Mouse (Mus musculus): ENCODE measurements at regions not wholly inside any gene's neighbourhood (a gene's known extent, or its start where the extent isn't known, plus 50 kb on each side); places are given as distances from the start of the nearest gene placed in this dataset.

DNA sequence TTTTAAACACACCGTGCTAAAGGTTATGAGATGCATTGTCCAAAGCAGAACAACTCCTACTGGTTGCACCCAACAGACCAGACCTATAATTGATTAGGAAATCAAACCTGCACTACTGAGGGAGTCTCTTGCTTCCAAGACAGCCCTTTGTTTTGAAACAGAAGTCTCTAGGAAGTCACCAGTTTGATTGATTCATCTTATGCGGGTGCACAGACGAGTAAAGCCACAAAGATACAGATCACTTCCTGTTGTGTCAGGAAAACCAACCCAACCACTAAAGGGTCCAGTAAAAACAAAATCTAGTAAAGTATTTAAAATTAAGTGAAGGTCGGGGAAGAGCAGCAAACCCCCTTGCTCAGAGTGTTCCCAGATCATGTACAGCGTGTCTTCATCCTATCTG, 58.3 kb upstream of the N6amt1 start:
- Histone ChIP-seq H3K4me1 (replicated peaks) (no peaks in the 10 kb centered on the region), H3K4me2 (replicated peaks) (no peak overlapping the region), H3K9me3 (no peaks in the 10 kb centered on the region), H3K9ac (replicated peaks) (no peak overlapping the region), H3K27ac (no peak overlapping the region), H3K4me3 (replicated peaks) (no peak overlapping the region), H3K36me3 (no peaks in the 10 kb centered on the region), H3K27me3 (no peaks in the 10 kb centered on the region)
- ATAC-seq = no peak
- 93% methylated on average over 5 of the region's 5 CpGs for WGBS

DNA sequence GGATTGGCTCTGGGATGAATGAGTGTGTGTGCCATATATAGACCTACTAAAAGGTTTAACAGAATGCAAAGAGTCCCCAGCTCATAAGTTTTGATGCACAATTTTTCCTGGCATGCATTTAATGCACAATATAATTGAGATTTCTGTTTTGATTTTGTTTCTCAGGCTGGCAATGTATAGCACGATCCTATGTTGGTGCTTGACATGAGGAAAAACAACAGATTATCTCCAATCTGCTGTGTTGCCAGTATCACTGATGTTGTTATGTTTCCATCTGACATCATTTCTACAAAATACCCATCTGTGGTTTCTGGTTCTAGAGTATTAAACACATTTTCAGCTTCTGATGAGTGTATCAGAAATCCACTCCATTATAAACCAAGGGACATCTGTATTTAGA, 61.2 kb upstream of the N6amt1 start:
- no peaks in the 10 kb centered on the region for H3K4me1 ChIP-seq (replicated peaks)
- H3K36me3 ChIP-seq = no peaks in the 10 kb centered on the region
- WGBS = 91% methylated on average over 1 of the region's 1 CpGs
- no peak overlapping the region for H3K4me2 ChIP-seq (replicated peaks)
- no peak overlapping the region for H3K4me3 ChIP-seq (replicated peaks)
- no peak overlapping the region for H3K9ac ChIP-seq (replicated peaks)
- ATAC-seq = no peak
- H3K27me3 ChIP-seq = no peaks in the 10 kb centered on the region
- no peak overlapping the region for H3K27ac ChIP-seq
- no peaks in the 10 kb centered on the region for H3K9me3 ChIP-seq

DNA sequence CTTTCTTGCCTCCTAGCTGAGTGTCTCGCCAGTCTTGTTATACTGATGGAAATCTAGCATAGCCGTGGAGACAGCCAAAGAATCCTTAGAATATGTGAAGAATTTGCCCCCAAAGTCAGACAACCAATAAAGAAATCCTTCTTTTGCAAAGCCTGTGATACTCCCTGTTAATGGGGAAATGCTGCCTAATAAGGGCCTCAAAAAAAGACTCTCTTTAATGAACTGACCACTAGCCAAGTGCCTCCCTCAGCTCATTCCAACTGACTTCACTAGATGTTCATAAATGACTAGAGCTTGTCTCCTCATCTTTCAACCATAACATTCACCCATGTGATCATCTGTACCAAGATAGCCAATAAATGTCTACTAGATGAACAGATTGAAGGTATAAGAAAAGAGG, 62.3 kb upstream of the N6amt1 start:
- H3K4me1 ChIP-seq (replicated peaks) = no peaks in the 10 kb centered on the region
- ATAC-seq = no peak
- H3K4me3 ChIP-seq (replicated peaks) = no peak overlapping the region
- H3K27me3 ChIP-seq = no peaks in the 10 kb centered on the region
- H3K36me3 ChIP-seq = no peaks in the 10 kb centered on the region
- H3K27ac ChIP-seq = no peak overlapping the region
- no peak overlapping the region for H3K4me2 ChIP-seq (replicated peaks)
- H3K9ac ChIP-seq (replicated peaks) = no peak overlapping the region
- WGBS = 82% methylated on average over 2 of the region's 2 CpGs
- H3K9me3 ChIP-seq = no peaks in the 10 kb centered on the region

DNA sequence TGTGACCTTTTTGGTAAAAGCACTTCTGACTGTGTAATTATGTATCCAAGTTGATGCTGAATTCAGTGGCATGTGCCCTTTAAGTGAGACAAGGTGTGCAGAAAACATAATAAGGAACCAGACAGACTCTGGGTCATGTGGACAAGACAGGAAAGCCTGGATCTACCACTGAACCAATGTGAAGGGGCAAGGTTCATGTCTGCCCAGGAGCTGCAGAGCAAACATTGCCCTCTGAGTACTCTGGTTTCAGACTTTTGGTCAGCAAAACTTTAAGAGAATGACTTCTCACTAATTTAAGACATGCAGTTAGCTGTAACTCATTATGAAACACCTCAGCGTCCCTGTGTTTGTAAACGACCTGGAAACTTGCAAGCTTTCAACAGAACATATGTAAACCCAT, 68.3 kb upstream of the N6amt1 start:
- no peak overlapping the region for H3K4me2 ChIP-seq (replicated peaks)
- H3K4me3 ChIP-seq (replicated peaks) = no peak overlapping the region
- H3K9ac ChIP-seq (replicated peaks) = no peak overlapping the region
- H3K9me3 ChIP-seq = peaks cover 3% of the 10 kb centered on the region
- no peaks in the 10 kb centered on the region for H3K27me3 ChIP-seq
- no peaks in the 10 kb centered on the region for H3K4me1 ChIP-seq (replicated peaks)
- no peak for ATAC-seq
- no peak overlapping the region for H3K27ac ChIP-seq
- H3K36me3 ChIP-seq = no peaks in the 10 kb centered on the region
- WGBS = 91% methylated on average over 2 of the region's 2 CpGs

DNA sequence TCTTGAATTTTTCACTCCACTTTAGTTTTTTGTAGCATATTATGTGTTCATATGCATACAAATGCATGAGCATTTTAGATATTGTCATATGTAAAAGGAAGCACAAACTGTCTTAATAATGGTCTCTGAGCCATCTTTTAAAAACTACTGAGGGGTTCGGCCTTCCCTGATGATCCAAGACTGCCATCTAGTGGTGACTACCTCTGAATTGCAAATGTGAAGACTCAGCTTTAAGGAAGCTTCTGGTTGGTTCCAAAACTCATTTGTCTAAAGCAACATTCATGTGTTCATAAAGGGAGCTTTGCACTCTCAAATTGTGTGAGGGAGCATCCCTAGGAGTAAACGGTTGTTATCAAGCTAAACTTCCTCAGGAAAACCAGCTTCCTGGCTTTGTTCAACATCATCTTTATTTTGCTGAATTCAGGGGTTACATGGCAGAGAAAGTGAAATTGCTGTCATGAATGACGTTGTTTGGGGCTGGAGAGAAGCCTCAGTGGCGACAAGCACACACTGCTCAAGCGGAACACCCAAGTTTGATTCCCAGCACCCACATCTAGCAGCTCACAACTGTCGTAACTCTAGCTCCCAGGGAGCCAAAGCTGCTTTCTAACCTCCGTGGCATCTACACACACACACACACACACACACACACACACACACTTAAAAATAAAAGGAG, 69.0 kb upstream of the N6amt1 start:
- ATAC-seq = no peak
- H3K9ac ChIP-seq (replicated peaks) = no peak overlapping the region
- H3K27me3 ChIP-seq = no peaks in the 10 kb centered on the region
- WGBS = 61% methylated on average over 7 of the region's 7 CpGs
- H3K27ac ChIP-seq = no peak overlapping the region
- H3K4me3 ChIP-seq (replicated peaks) = no peak overlapping the region
- peaks cover 3% of the 10 kb centered on the region for H3K9me3 ChIP-seq
- H3K36me3 ChIP-seq = no peaks in the 10 kb centered on the region
- H3K4me1 ChIP-seq (replicated peaks) = no peaks in the 10 kb centered on the region
- no peak overlapping the region for H3K4me2 ChIP-seq (replicated peaks)

DNA sequence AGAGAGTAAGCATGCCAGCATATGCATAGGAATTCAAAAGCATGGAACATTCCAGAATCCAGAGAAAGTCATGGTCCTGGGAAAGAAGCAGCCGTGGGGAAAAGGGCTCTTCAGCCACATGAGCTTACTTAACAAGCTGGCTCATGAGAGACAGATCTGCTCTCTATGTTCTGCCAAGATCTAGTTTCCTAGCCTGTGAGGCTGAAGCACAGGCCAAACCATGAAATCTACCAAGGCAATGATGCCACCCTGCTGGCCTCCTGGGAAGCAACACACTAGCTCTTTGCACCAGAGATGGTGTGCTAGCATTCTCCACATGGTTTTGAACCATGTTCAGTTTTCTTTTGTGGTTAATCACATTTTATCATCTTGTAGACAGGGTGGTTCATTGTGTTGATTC, 75.5 kb upstream of the N6amt1 start:
- H3K27ac ChIP-seq = no peak overlapping the region
- 90% methylated on average over 1 of the region's 1 CpGs for WGBS
- no peak for ATAC-seq
- H3K9ac ChIP-seq (replicated peaks) = no peak overlapping the region
- no peaks in the 10 kb centered on the region for H3K27me3 ChIP-seq
- H3K36me3 ChIP-seq = no peaks in the 10 kb centered on the region
- H3K4me2 ChIP-seq (replicated peaks) = no peak overlapping the region
- no peaks in the 10 kb centered on the region for H3K4me1 ChIP-seq (replicated peaks)
- peaks cover 3% of the 10 kb centered on the region for H3K9me3 ChIP-seq
- no peak overlapping the region for H3K4me3 ChIP-seq (replicated peaks)

DNA sequence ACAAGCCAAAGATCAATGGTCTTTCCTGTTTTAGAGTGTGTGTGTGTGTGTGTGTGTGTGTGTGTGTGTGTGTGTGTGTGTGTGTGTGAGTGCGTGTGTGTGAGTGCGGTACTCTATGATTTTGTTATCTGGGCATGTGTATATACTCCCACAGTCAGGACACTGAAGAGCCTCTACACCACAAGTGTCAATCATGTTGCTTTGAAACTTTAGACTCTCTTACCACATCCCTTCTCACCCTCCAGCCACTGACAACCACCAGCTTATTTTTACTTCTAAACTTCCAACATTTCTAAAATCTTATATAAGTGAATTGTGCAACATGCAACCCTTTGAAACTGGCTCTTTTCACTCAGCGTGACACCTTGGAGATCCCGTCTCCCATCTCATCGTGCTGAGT, 81.6 kb upstream of the N6amt1 start:
- H3K4me3 ChIP-seq (replicated peaks) = no peak overlapping the region
- H3K36me3 ChIP-seq = no peaks in the 10 kb centered on the region
- H3K4me1 ChIP-seq (replicated peaks) = no peaks in the 10 kb centered on the region
- no peak overlapping the region for H3K9ac ChIP-seq (replicated peaks)
- WGBS = 93% methylated on average over 5 of the region's 5 CpGs
- no peaks in the 10 kb centered on the region for H3K27me3 ChIP-seq
- H3K4me2 ChIP-seq (replicated peaks) = no peak overlapping the region
- H3K9me3 ChIP-seq = no peaks in the 10 kb centered on the region
- no peak for ATAC-seq
- H3K27ac ChIP-seq = no peak overlapping the region

DNA sequence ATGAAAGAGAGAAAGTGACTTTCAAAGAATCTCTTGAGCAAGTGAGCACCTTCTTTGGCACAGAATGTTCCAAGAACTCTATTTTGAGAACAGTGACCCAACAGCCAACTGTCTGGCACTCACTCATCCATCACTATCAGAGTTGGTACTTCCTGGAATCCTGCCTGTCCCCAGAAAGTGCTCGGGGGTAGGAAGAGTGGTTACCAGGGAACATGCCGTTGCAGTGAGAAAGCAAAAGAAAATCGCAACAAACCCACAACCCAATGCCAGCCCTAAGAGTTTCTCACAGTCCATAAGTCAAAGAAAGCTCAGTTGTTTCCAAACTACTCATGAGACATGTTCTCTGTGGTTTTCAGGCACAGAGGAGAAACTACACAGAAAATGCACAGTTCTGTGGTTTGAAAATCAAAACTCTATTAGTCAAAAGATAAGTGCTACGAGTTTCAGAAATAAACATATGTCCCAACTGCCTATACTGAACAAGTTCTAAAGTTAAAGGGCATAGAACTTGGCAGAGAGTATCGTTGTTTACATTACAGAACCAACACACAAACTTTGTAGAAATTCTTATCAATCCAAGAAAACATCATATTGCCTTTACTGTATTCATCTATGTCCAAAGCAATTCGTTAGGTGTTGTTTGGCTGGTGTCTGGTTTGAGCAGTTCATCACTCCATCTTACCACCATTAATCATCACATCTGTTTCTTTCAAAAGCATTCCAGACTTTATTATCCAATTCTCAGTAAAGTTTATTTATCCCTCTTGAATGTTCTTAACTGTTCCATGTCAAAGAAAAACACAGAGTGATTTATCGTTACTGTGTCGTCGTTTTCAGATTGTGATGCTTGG, 85.8 kb upstream of the N6amt1 start:
- 0 out of 2 replicates have a peak, but pooled peaks cover 5% of the 10 kb centered on the region for H3K4me1 ChIP-seq (replicated peaks)
- H3K27ac ChIP-seq = no peak overlapping the region
- H3K9me3 ChIP-seq = no peaks in the 10 kb centered on the region
- no peak overlapping the region for H3K4me3 ChIP-seq (replicated peaks)
- no peak overlapping the region for H3K9ac ChIP-seq (replicated peaks)
- no peak overlapping the region for H3K4me2 ChIP-seq (replicated peaks)
- no peaks in the 10 kb centered on the region for H3K36me3 ChIP-seq
- 88% methylated on average over 9 of the region's 9 CpGs for WGBS
- H3K27me3 ChIP-seq = no peaks in the 10 kb centered on the region
- no peak for ATAC-seq

DNA sequence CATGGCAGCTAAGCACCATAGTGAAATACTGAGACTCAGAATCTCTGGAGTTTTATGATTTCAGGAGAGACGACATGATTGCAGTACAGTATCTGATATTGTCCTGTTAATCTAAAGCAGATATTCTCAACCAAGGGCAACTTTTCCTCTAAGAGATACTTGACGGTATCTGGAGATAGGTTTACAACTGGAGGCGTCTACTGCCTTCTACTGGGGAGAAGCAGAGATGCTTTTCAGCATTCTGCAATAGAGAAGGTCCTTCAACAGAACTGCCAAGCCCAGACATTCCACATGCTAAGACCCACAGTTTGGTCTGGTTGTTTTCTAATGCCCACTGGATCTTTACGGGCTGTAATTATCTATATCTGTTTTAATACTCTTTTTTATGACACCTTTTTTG, 86.5 kb upstream of the N6amt1 start:
- Histone ChIP-seq H3K4me3 (replicated peaks) (no peak overlapping the region), H3K9ac (replicated peaks) (no peak overlapping the region), H3K9me3 (no peaks in the 10 kb centered on the region), H3K4me2 (replicated peaks) (no peak overlapping the region), H3K36me3 (no peaks in the 10 kb centered on the region), H3K4me1 (replicated peaks) (0 out of 2 replicates have a peak, but pooled peaks cover 5% of the 10 kb centered on the region), H3K27ac (no peak overlapping the region), H3K27me3 (no peaks in the 10 kb centered on the region)
- WGBS = 91% methylated on average over 4 of the region's 4 CpGs
- ATAC-seq = no peak

DNA sequence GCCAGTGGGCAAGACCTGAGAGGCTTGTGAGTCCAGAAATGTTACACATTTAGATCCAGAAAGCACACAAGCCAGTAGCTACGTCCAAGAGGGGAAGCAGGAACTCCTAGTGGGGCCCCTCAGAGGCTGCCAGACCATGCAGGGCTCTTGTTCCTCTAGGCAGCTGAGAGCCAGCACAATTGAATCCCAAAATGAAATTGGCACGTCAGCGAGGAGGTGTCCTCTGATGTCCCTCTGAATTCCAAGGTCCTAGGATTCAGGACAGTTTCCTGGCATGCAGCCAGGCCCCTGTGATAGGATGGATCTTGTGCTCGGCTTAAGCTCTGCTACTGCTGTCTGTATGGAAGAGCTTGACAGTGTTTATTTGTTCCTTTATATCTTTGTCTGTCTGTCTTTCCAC, 90.4 kb upstream of the N6amt1 start:
- no peak overlapping the region for H3K27ac ChIP-seq
- ATAC-seq = no peak

DNA sequence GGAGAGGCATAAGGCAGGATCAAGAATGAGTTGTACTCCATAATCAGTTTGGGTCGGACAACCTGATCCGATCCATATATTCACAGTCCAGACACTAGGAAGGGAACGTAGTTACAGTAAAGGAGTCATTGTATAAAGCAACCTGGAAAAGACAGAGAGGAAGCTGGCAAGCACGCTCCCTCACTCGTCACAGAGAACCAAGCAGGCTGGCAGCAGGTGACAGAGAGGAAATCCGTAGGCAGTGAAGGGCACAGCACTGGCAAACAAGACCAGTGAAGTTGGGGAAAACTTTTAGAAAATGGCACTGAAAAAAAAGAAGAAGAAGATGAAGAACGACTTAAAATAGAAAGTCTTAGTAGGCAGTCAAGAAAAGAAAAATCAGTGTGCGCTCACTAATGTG, 90.9 kb upstream of the N6amt1 start:
- Histone ChIP-seq H3K9me3 (no peaks in the 10 kb centered on the region), H3K4me2 (replicated peaks) (no peak overlapping the region), H3K36me3 (no peaks in the 10 kb centered on the region), H3K4me3 (replicated peaks) (no peak overlapping the region), H3K27me3 (no peaks in the 10 kb centered on the region), H3K9ac (replicated peaks) (no peak overlapping the region), H3K27ac (no peak overlapping the region), H3K4me1 (replicated peaks) (0 out of 2 replicates have a peak, but pooled peaks cover 5% of the 10 kb centered on the region)
- no peak for ATAC-seq
- 89% methylated on average over 8 of the region's 8 CpGs for WGBS

More for the DNA sequence above, 90.4 kb upstream of the N6amt1 start:
- WGBS = 50% methylated on average over 4 of the region's 4 CpGs
- H3K4me3 ChIP-seq (replicated peaks) = no peak overlapping the region
- H3K4me1 ChIP-seq (replicated peaks) = 0 out of 2 replicates have a peak, but pooled peaks cover 5% of the 10 kb centered on the region
- no peak overlapping the region for H3K9ac ChIP-seq (replicated peaks)
- H3K4me2 ChIP-seq (replicated peaks) = no peak overlapping the region
- no peaks in the 10 kb centered on the region for H3K27me3 ChIP-seq
- no peaks in the 10 kb centered on the region for H3K9me3 ChIP-seq
- no peaks in the 10 kb centered on the region for H3K36me3 ChIP-seq

DNA sequence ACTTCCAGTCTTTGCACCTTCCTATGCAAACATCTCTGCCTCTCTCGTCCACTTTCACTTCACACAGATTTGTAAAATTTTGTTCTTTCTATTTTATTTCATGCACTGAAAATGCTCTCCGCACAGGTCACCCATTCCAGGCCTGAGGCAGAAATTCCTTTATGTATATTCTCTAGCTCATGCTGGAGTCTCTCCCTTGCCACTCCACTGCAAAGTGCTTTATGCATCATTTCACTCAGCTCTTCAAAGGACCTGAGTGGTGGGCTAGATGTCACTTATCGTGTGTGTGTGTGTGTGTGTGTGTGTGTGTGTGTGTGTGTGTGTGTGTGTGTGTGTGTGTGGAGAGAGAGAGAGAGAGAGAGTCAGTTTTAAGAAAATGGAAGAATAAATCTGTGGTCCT, 91.5 kb upstream of the N6amt1 start:
- ATAC-seq = no peak
- Histone ChIP-seq H3K9ac (replicated peaks) (no peak overlapping the region), H3K27ac (no peak overlapping the region), H3K4me1 (replicated peaks) (0 out of 2 replicates have a peak, but pooled peaks cover 5% of the 10 kb centered on the region), H3K27me3 (no peaks in the 10 kb centered on the region), H3K9me3 (no peaks in the 10 kb centered on the region), H3K4me3 (replicated peaks) (no peak overlapping the region), H3K36me3 (no peaks in the 10 kb centered on the region), H3K4me2 (replicated peaks) (no peak overlapping the region)
- 69% methylated on average over 3 of the region's 3 CpGs for WGBS
